Mouse (Mus musculus): ENCODE measurements around the gene Rbmxl2. TPM values are rescaled to one million over a fixed set of nuclear protein-coding genes. Genes with fewer than 3 reads are reported as not detected.

Gene Rbmxl2
- polyA plus RNA-seq, 1 experiment from 2014 or later = not detected

GRCm38 (mm10) chr7:107253355-107253754 is 44.1 kb downstream of the Rbmxl2 start:
- H3K4me1 ChIP-seq (replicated peaks; ENCODE audit: insufficient read depth, low read length) = no peaks in the 10 kb centered on the region
- no peaks in the 10 kb centered on the region for H3K36me3 ChIP-seq (ENCODE audit: insufficient read depth, low read length)
- no peak for ATAC-seq (replicated peaks; ENCODE audit: low FRiP score, low read depth)
- no peaks in the 10 kb centered on the region for H3K9me3 ChIP-seq (replicated peaks; ENCODE audit: low read length)
- H3K4me2 ChIP-seq (ENCODE audit: low read length) = no peak overlapping the region
- TF ChIP-seq CTCF (IDR thresholded peaks at IDR 0.05; ENCODE audit: low read depth) = no peak
- no peak overlapping the region for H3K27ac ChIP-seq
- DNase-seq (ENCODE audit: low spot score) = no peak
- H3K27me3 ChIP-seq (ENCODE audit: insufficient read depth, low read length) = no peaks in the 10 kb centered on the region
- WGBS = 85% methylated on average over 3 of the region's 3 CpGs
- H3K9ac ChIP-seq (ENCODE audit: low read depth, low read length) = no peak overlapping the region
- H3K4me3 ChIP-seq (replicated peaks; ENCODE audit: low read depth, low read length) = no peak overlapping the region

GRCm38 (mm10) chr7:107259936-107260335 is 50.7 kb downstream of the Rbmxl2 start:
- no peak for TF ChIP-seq CTCF (IDR thresholded peaks at IDR 0.05; ENCODE audit: low read depth)
- Histone ChIP-seq H3K27me3 (ENCODE audit: insufficient read depth, low read length) (no peaks in the 10 kb centered on the region), H3K27ac (no peak overlapping the region), H3K36me3 (ENCODE audit: insufficient read depth, low read length) (no peaks in the 10 kb centered on the region), H3K9me3 (replicated peaks; ENCODE audit: low read length) (no peaks in the 10 kb centered on the region), H3K4me3 (replicated peaks; ENCODE audit: low read depth, low read length) (no peak overlapping the region), H3K4me1 (replicated peaks; ENCODE audit: insufficient read depth, low read length) (no peaks in the 10 kb centered on the region), H3K9ac (ENCODE audit: low read depth, low read length) (no peak overlapping the region), H3K4me2 (ENCODE audit: low read length) (no peak overlapping the region)
- DNase-seq (ENCODE audit: low spot score) (no peak), ATAC-seq (replicated peaks; ENCODE audit: low FRiP score, low read depth) (no peak)
- WGBS = 56% methylated on average over 5 of the region's 5 CpGs

Other genes with a start within 250 kb of the Rbmxl2 start
- not detected in 2 replicates for gene Olfr6, start 245.5 kb upstream of the Rbmxl2 start, polyA plus RNA-seq (2015; fragmentation: Nextera tagmentation; extraction: Ambion mirVana)
- gene Olfr711, start 234.0 kb upstream of the Rbmxl2 start, polyA plus RNA-seq (2015; fragmentation: Nextera tagmentation; extraction: Ambion mirVana) = not detected in 2 replicates
- not detected in 2 replicates for gene Olfr2, start 203.4 kb upstream of the Rbmxl2 start, polyA plus RNA-seq (2015; fragmentation: Nextera tagmentation; extraction: Ambion mirVana)
- gene Olfr713, start 178.3 kb upstream of the Rbmxl2 start, polyA plus RNA-seq (2015; fragmentation: Nextera tagmentation; extraction: Ambion mirVana) = not detected in 2 replicates
- not detected in 2 replicates for gene Olfr714, start 138.5 kb upstream of the Rbmxl2 start, polyA plus RNA-seq (2015; fragmentation: Nextera tagmentation; extraction: Ambion mirVana)
- not detected in 2 replicates for gene Olfr17, start 116.2 kb upstream of the Rbmxl2 start, polyA plus RNA-seq (2015; fragmentation: Nextera tagmentation; extraction: Ambion mirVana)
- not detected in 2 replicates for gene Olfr715b, start 99.1 kb upstream of the Rbmxl2 start, polyA plus RNA-seq (2015; fragmentation: Nextera tagmentation; extraction: Ambion mirVana)
- not detected in 2 replicates for gene Olfr715, start 78.4 kb upstream of the Rbmxl2 start, polyA plus RNA-seq (2015; fragmentation: Nextera tagmentation; extraction: Ambion mirVana)
- gene Olfr716, start 71.1 kb upstream of the Rbmxl2 start, polyA plus RNA-seq (2015; fragmentation: Nextera tagmentation; extraction: Ambion mirVana) = not detected in 2 replicates
- gene Nlrp14, start 42.5 kb upstream of the Rbmxl2 start, polyA plus RNA-seq (2015; fragmentation: Nextera tagmentation; extraction: Ambion mirVana) = not detected in 2 replicates
- 2.2 and 3.2 TPM in 2 replicates for gene Syt9, start 161.3 kb downstream of the Rbmxl2 start, polyA plus RNA-seq (2015; fragmentation: Nextera tagmentation; extraction: Ambion mirVana)